Mouse (Mus musculus): Measurements from ENCODE around the gene Cap2. TPM values are rescaled to one million over a fixed set of nuclear protein-coding genes. Genes with fewer than 3 reads are reported as not detected.

Gene Cap2
- polyA plus RNA-seq, 1 experiment from 2014 or later = 6.2 TPM

- H3K36me3 ChIP-seq = peaks cover 26% of the 10 kb centered on the region
- H3K4me1 ChIP-seq = peaks cover 33% of the 10 kb centered on the region
- H3K4me3 ChIP-seq (replicated peaks) = peak overlapping the region; percentile 95
- H3K27me3 ChIP-seq (replicated peaks) = peaks cover 6% of the 10 kb centered on the region; the same call in 1 of the 2 replicates
- under 1% methylated on average over 64 of the region's 96 CpGs for WGBS
- H3K4me2 ChIP-seq = peak overlapping the region; percentile 82
- peak overlapping the region; percentile 82 for H3K9ac ChIP-seq (replicated peaks)
- ATAC-seq (ENCODE audit: low FRiP score) = peak; percentile 79
- H3K9me3 ChIP-seq (replicated peaks) = no peaks in the 10 kb centered on the region
- H3K27ac ChIP-seq (replicated peaks) = peak overlapping the region; percentile 87
Observed at GRCm38 (mm10) chr13:46669620-46670271, 168.1 kb downstream of the Cap2 start.

DNA sequence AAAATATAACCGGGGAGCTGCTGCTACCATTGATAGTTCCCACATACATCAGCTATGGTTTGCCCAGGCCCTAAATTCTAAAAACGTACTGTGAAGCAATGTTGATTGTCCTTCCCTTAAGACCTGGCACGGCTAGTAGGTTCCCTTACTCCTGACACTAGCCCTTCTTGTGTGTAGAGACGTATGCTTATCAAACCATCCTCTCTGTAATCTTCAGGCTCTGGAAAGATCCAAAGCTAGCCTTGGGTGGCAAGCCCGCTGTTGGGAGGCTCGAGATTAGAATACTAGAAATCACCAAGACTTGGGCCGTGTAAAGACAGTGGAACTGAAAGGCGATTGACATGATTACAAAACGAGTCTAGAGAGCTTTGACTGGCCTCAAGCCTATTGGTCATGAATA lies 168.9 kb downstream of the Cap2 start:
- H3K4me3 ChIP-seq (replicated peaks) = peak overlapping the region; percentile 95
- H3K4me1 ChIP-seq = peaks cover 33% of the 10 kb centered on the region
- peak overlapping the region; percentile 82 for H3K4me2 ChIP-seq
- peaks cover 6% of the 10 kb centered on the region; the same call in 1 of the 2 replicates for H3K27me3 ChIP-seq (replicated peaks)
- H3K9ac ChIP-seq (replicated peaks) = peak overlapping the region; percentile 82
- 69% methylated on average over 9 of the region's 9 CpGs for WGBS
- ATAC-seq (ENCODE audit: low FRiP score) = no peak
- no peak overlapping the region for H3K27ac ChIP-seq (replicated peaks)
- no peaks in the 10 kb centered on the region for H3K9me3 ChIP-seq (replicated peaks)
- peaks cover 34% of the 10 kb centered on the region for H3K36me3 ChIP-seq

GRCm38 (mm10) chr13:46674601-46675000 lies 173.0 kb downstream of the Cap2 start:
- Histone ChIP-seq H3K9me3 (replicated peaks) (no peaks in the 10 kb centered on the region), H3K27ac (replicated peaks) (no peak overlapping the region), H3K4me3 (replicated peaks) (no peak overlapping the region), H3K4me2 (no peak overlapping the region), H3K9ac (replicated peaks) (no peak overlapping the region), H3K4me1 (peaks cover 29% of the 10 kb centered on the region), H3K27me3 (replicated peaks) (no peaks in the 10 kb centered on the region), H3K36me3 (peaks cover 46% of the 10 kb centered on the region)
- ATAC-seq (ENCODE audit: low FRiP score) = no peak
- 82% methylated on average over 2 of the region's 2 CpGs for WGBS

- peaks cover 51% of the 10 kb centered on the region for H3K36me3 ChIP-seq
- no peaks in the 10 kb centered on the region for H3K27me3 ChIP-seq (replicated peaks)
- no peak overlapping the region for H3K9ac ChIP-seq (replicated peaks)
- H3K9me3 ChIP-seq (replicated peaks) = no peaks in the 10 kb centered on the region
- H3K27ac ChIP-seq (replicated peaks) = no peak overlapping the region
- 86% methylated on average over 4 of the region's 4 CpGs for WGBS
- ATAC-seq (ENCODE audit: low FRiP score) = no peak
- no peak overlapping the region for H3K4me2 ChIP-seq
- H3K4me3 ChIP-seq (replicated peaks) = no peak overlapping the region
- H3K4me1 ChIP-seq = 0 out of 2 replicates have a peak, but pooled peaks cover 2% of the 10 kb centered on the region
Observed at GRCm38 (mm10) chr13:46677721-46678120, 176.1 kb downstream of the Cap2 start.

DNA sequence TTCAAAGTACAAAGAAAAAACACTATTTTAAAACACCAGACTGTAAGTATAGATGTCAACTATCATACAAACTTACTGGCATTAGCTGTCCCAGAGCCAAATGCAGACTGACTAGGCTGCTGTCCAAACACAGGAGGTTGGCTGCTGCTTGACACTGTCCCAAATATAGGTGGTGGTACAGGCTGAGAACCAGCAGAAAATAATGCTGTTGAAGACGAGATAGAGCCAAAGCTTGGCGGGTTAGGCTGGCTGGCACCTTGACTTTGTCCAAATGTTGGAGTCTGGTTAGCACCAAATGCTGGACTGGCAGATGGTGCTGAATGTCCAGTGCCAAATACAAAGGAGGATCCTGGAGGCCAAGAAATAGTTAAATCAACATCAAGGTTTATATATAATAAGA lies 181.3 kb downstream of the Cap2 start:
- ATAC-seq (ENCODE audit: low FRiP score) = no peak
- Histone ChIP-seq H3K9me3 (replicated peaks) (no peaks in the 10 kb centered on the region), H3K4me2 (no peak overlapping the region), H3K4me1 (no peaks in the 10 kb centered on the region), H3K27me3 (replicated peaks) (no peaks in the 10 kb centered on the region), H3K27ac (replicated peaks) (no peak overlapping the region), H3K36me3 (peaks cover 45% of the 10 kb centered on the region), H3K9ac (replicated peaks) (no peak overlapping the region), H3K4me3 (replicated peaks) (no peak overlapping the region)
- WGBS = 79% methylated on average over 2 of the region's 2 CpGs

DNA sequence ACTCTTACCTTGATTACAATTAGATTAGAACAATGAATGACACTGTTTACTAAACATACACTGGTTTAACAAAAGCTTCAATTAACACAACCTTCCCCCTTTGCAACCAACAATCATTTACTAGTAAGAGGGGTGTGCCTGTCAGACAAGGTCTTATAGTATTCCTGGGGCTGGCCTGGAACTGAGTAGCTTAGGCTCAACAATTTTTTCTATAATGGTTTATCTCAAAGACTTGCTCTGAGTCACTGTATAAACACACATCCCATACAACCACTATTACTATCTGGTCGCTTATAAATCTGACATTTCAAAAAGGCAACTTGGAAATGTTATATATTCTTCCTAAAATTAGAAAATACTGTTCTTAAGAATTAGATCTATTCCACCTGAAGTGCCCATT lies 181.7 kb downstream of the Cap2 start:
- WGBS = 95% methylated on average over 1 of the region's 1 CpGs
- H3K36me3 ChIP-seq = peaks cover 41% of the 10 kb centered on the region
- no peak for ATAC-seq (ENCODE audit: low FRiP score)

DNA sequence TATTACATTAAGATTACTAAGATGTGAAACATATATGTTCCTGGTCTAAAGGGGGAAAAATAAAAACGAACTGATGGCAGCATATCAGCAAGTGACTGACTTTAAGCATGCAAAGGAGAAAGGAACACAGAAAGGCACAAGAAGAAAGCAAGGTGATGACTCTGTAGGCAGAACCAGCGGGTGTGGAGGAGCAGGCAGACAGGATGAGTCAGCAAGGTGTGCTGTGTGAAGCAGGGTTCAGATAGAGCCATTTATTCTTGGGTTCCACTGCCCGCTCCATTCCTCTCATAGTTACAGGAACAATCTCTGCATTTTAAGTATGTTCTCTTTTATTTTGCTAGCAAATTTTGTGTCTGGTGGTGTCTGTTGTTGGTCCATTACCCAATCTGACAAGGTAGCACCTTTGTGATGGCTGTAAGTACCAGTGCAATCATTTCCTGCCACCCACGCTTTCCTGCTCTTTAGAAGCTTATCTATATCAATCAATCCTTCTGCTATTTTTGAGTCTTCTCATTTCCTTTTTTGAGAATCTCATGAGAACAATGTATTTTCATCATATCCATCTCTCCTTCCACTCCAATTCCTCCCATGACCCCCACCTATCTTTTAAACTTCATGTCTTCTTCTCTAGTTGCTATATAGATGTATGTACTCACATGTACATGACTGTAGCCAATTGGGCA lies 189.1 kb downstream of the Cap2 start:
- H3K9me3 ChIP-seq (replicated peaks) = no peaks in the 10 kb centered on the region
- WGBS = 97% methylated on average over 4 of the region's 4 CpGs
- no peaks in the 10 kb centered on the region for H3K27me3 ChIP-seq (replicated peaks)
- H3K27ac ChIP-seq (replicated peaks) = no peak overlapping the region
- H3K9ac ChIP-seq (replicated peaks) = no peak overlapping the region
- no peaks in the 10 kb centered on the region for H3K4me1 ChIP-seq
- peaks cover 15% of the 10 kb centered on the region for H3K36me3 ChIP-seq
- H3K4me2 ChIP-seq = no peak overlapping the region
- ATAC-seq (ENCODE audit: low FRiP score) = no peak
- H3K4me3 ChIP-seq (replicated peaks) = no peak overlapping the region

More for the DNA sequence above, 181.7 kb downstream of the Cap2 start:
- Histone ChIP-seq H3K27ac (replicated peaks) (no peak overlapping the region), H3K4me2 (no peak overlapping the region), H3K4me3 (replicated peaks) (no peak overlapping the region), H3K9ac (replicated peaks) (no peak overlapping the region), H3K27me3 (replicated peaks) (no peaks in the 10 kb centered on the region), H3K9me3 (replicated peaks) (no peaks in the 10 kb centered on the region), H3K4me1 (no peaks in the 10 kb centered on the region)

DNA sequence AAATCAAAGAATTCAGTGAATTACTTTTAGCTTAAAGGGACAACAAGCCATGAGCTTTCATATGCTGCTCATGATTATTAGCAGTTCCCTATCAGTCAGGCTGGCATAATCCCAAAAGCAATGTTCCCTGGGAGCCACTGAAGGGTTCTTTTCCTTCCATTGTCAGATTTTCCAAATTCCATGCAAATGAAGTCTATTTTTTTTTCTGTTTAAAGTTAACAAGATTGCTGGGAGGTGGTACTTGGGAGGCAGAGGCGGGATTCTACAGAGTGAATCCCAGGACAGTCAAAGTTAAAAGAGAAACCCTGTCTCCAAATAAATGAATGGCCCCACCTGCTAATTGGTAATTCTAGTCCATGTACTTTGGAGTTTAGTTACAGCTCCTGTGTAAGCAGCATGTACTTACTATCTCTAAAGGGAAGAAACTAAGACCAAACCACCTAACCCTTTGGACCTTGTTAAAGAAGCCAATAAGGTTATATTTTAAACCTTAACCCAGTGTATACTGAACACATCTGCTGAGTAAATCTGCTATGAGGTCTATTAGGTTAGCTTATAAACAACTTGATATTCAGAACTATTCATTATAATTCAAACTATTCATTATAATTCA lies 193.8 kb downstream of the Cap2 start:
- no peaks in the 10 kb centered on the region for H3K9me3 ChIP-seq (replicated peaks)
- no peak for ATAC-seq (ENCODE audit: low FRiP score)
- no peak overlapping the region for H3K4me3 ChIP-seq (replicated peaks)
- WGBS = 67% methylated on average over 1 of the region's 1 CpGs
- no peak overlapping the region for H3K27ac ChIP-seq (replicated peaks)
- no peaks in the 10 kb centered on the region for H3K4me1 ChIP-seq
- H3K4me2 ChIP-seq = no peak overlapping the region
- H3K9ac ChIP-seq (replicated peaks) = no peak overlapping the region
- H3K36me3 ChIP-seq = peaks cover 18% of the 10 kb centered on the region
- H3K27me3 ChIP-seq (replicated peaks) = no peaks in the 10 kb centered on the region

GRCm38 (mm10) chr13:46695932-46696331 lies 194.3 kb downstream of the Cap2 start:
- Histone ChIP-seq H3K36me3 (peaks cover 21% of the 10 kb centered on the region), H3K4me1 (no peaks in the 10 kb centered on the region), H3K27ac (replicated peaks) (no peak overlapping the region), H3K27me3 (replicated peaks) (no peaks in the 10 kb centered on the region), H3K9ac (replicated peaks) (no peak overlapping the region), H3K9me3 (replicated peaks) (no peaks in the 10 kb centered on the region), H3K4me3 (replicated peaks) (no peak overlapping the region), H3K4me2 (no peak overlapping the region)
- WGBS = 100% methylated on average over 1 of the region's 1 CpGs
- ATAC-seq (ENCODE audit: low FRiP score) = no peak

- Histone ChIP-seq H3K27me3 (replicated peaks) (no peaks in the 10 kb centered on the region), H3K27ac (replicated peaks) (no peak overlapping the region), H3K9me3 (replicated peaks) (no peaks in the 10 kb centered on the region), H3K4me1 (no peaks in the 10 kb centered on the region), H3K4me2 (no peak overlapping the region), H3K4me3 (replicated peaks) (no peak overlapping the region), H3K9ac (replicated peaks) (no peak overlapping the region), H3K36me3 (peaks cover 21% of the 10 kb centered on the region)
- no peak for ATAC-seq (ENCODE audit: low FRiP score)
- 87% methylated on average over 2 of the region's 2 CpGs for WGBS
Observed at GRCm38 (mm10) chr13:46696788-46697187, 195.1 kb downstream of the Cap2 start.

DNA sequence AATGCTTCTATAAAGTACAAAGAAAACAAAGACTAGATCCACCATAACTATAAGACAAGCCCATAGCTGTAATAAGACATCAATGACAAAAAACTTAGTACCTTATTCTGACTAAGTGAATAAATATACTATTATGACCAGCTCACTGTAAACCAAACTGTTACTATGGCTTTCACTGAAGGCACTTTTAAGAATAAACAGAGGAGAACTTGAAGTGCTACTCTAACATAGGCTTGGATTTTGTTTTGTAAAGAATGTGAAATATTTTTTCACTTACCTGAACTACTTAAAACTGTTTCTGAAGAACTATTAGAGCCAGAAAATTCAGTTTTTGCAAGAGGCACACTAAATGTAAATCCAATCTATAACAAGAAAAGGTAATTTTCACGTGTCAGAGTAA lies 197.7 kb downstream of the Cap2 start:
- H3K9ac ChIP-seq (replicated peaks) = no peak overlapping the region
- no peaks in the 10 kb centered on the region for H3K27me3 ChIP-seq (replicated peaks)
- no peak for ATAC-seq (ENCODE audit: low FRiP score)
- no peaks in the 10 kb centered on the region for H3K4me1 ChIP-seq
- H3K4me2 ChIP-seq = no peak overlapping the region
- WGBS = 92% methylated on average over 1 of the region's 1 CpGs
- H3K4me3 ChIP-seq (replicated peaks) = no peak overlapping the region
- no peak overlapping the region for H3K27ac ChIP-seq (replicated peaks)
- H3K36me3 ChIP-seq = peaks cover 24% of the 10 kb centered on the region
- H3K9me3 ChIP-seq (replicated peaks) = no peaks in the 10 kb centered on the region

All from neural tube, embryonic 15.5 days (tissue).